Mouse (Mus musculus): ENCODE data around the gene Desi2. TPM values are rescaled to one million over a fixed set of nuclear protein-coding genes. Genes with fewer than 3 reads are reported as not detected.
"Not testable (repeated sequence)": the region's sequence is repeated elsewhere in the genome, so short reads cannot be mapped to it uniquely, and the experiment has no call there.

Gene Desi2
- polyA plus RNA-seq (2014; fragmentation: Nextera tagmentation; extraction: Ambion mirVana) = 17.6 and 20.2 TPM in 2 replicates

DNA sequence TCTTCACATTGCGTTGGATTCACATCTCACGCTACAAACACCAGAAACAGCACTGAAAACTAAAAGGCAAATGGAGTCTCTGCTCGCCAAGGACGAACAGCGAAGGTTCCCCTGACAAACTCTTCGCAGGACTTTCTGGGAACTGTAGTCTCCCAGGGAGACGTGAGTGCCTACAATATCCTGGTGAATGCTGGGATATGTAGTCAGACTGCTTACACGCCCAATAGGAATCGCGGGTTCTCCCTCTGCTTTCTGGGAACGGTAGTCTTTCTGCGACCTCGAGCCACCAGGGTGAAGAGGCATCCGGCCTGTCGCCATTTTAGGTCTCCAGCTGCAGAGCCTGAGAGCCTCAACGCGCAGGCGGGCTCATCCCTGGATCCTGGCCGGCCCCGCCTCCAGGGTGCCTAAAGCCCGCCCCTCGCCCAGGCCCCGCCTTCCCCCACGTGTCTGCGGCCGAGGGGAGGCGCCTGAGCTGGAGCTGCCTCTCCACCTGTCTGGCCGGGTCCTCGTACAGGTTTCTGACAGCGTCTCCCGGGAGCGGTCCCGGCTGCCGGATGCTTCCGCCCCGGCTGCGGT lies at the start of gene Desi2:
TSS of gene Desi2 (plus strand) at position 202 of the 576 bp plus-strand sequence.
- DNase-seq (ENCODE audit: low spot score) (peak; percentile 95), ATAC-seq (replicated peaks; ENCODE audit: low FRiP score) (peak; percentile 99)
- H3K27ac ChIP-seq (ENCODE audit: low read depth, low read length); H3K9me3 ChIP-seq (ENCODE audit: control insufficient read depth, low read length); H3K4me1 ChIP-seq (replicated peaks; ENCODE audit: control insufficient read depth, insufficient read depth, low read length); H3K27me3 ChIP-seq (ENCODE audit: control insufficient read depth, insufficient read depth, low read length); H3K36me3 ChIP-seq (ENCODE audit: control insufficient read depth, insufficient read depth, low read length): not testable (repeated sequence)
- WGBS = under 1% methylated on average over 33 of the region's 37 CpGs
- Histone ChIP-seq H3K4me3 (ENCODE audit: low read depth, low read length) (peak within 1 kb of the TSS; percentile 50), H3K9ac (ENCODE audit: low read length) (peak within 1 kb of the TSS; percentile 20; the same call in 1 of the 2 replicates), H3K4me2 (ENCODE audit: low read depth, low read length, severe bottlenecking) (peak within 1 kb of the TSS; percentile 46)

GRCm38 (mm10) chr1:178146513-178146912 lies 40.7 kb upstream of the Desi2 start:
- H3K4me2 ChIP-seq (ENCODE audit: low read depth, low read length, severe bottlenecking); H3K9me3 ChIP-seq (ENCODE audit: control insufficient read depth, low read length); H3K9ac ChIP-seq (ENCODE audit: low read length); H3K36me3 ChIP-seq (ENCODE audit: control insufficient read depth, insufficient read depth, low read length); DNase-seq (ENCODE audit: low spot score); H3K27me3 ChIP-seq (ENCODE audit: control insufficient read depth, insufficient read depth, low read length); H3K4me1 ChIP-seq (replicated peaks; ENCODE audit: control insufficient read depth, insufficient read depth, low read length); H3K4me3 ChIP-seq (ENCODE audit: low read depth, low read length); H3K27ac ChIP-seq (ENCODE audit: low read depth, low read length): not testable (repeated sequence)
- WGBS = 9% methylated on average over 2 of the region's 2 CpGs
- ATAC-seq (replicated peaks; ENCODE audit: low FRiP score) = peak; percentile 51; the same call in 1 of the 2 replicates

DNA sequence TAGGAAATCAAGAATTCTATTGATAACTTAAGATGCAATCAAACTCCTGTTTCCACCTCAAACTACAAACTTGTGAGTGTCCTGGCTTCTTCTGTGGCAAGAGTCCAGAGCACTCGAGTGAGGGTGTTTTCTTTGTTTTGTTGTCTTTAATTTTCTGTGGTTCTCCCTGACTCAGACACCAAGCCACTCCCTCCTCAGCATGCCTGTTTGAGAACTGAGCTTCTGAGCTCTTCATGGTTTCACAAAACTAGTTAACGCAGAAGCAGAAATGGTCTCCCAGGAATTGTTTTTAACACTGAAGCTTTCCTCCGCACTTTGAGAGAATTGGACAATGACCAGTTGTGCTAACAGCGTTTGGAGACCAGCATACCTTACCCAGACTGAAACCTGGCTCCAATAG lies 40.3 kb upstream of the Desi2 start:
- H3K36me3 ChIP-seq (ENCODE audit: control insufficient read depth, insufficient read depth, low read length); DNase-seq (ENCODE audit: low spot score); H3K9ac ChIP-seq (ENCODE audit: low read length); H3K4me1 ChIP-seq (replicated peaks; ENCODE audit: control insufficient read depth, insufficient read depth, low read length); H3K27me3 ChIP-seq (ENCODE audit: control insufficient read depth, insufficient read depth, low read length); H3K9me3 ChIP-seq (ENCODE audit: control insufficient read depth, low read length); H3K4me3 ChIP-seq (ENCODE audit: low read depth, low read length); H3K27ac ChIP-seq (ENCODE audit: low read depth, low read length); H3K4me2 ChIP-seq (ENCODE audit: low read depth, low read length, severe bottlenecking): not testable (repeated sequence)
- ATAC-seq (replicated peaks; ENCODE audit: low FRiP score) = peak; percentile 30; the same call in 1 of the 2 replicates
- WGBS = 46% methylated on average over 3 of the region's 4 CpGs

DNA sequence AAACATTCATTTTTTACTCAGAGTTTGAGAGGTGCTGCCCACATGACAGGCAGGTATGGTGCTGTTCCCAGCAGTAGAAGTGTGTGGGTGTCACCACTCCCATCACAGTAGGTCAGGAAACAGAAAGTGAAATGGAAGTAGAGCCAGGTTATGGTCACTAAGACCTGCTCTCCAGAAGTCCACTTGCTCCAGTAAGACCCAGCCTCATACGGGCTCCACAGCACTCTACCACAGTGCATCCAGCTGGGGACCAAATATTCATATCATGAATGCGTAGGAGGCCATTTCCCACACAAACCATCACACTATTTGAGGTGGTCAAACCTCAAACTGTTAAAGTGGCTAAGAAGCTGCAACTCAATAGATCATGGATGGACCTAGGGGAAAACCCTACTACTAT lies 5.0 kb upstream of the Desi2 start:
- H3K9ac ChIP-seq (ENCODE audit: low read length) = no peak overlapping the region
- no peaks in the 10 kb centered on the region for H3K36me3 ChIP-seq (ENCODE audit: control insufficient read depth, insufficient read depth, low read length)
- no peaks in the 10 kb centered on the region for H3K27me3 ChIP-seq (ENCODE audit: control insufficient read depth, insufficient read depth, low read length)
- no peaks in the 10 kb centered on the region for H3K4me1 ChIP-seq (replicated peaks; ENCODE audit: control insufficient read depth, insufficient read depth, low read length)
- no peak overlapping the region for H3K4me3 ChIP-seq (ENCODE audit: low read depth, low read length)
- DNase-seq (ENCODE audit: low spot score) = no peak
- H3K4me2 ChIP-seq (ENCODE audit: low read depth, low read length, severe bottlenecking) = no peak overlapping the region
- no peak overlapping the region for H3K27ac ChIP-seq (ENCODE audit: low read depth, low read length)
- no peak for ATAC-seq (replicated peaks; ENCODE audit: low FRiP score)
- 93% methylated on average over 2 of the region's 2 CpGs for WGBS
- no peaks in the 10 kb centered on the region for H3K9me3 ChIP-seq (ENCODE audit: control insufficient read depth, low read length)

GRCm38 (mm10) chr1:178185591-178185990 lies 1.6 kb upstream of the Desi2 start:
- H3K27ac ChIP-seq (ENCODE audit: low read depth, low read length) = no peak overlapping the region
- no peak overlapping the region for H3K9ac ChIP-seq (ENCODE audit: low read length)
- no peak for DNase-seq (ENCODE audit: low spot score)
- no peaks in the 10 kb centered on the region for H3K9me3 ChIP-seq (ENCODE audit: control insufficient read depth, low read length)
- no peak overlapping the region for H3K4me2 ChIP-seq (ENCODE audit: low read depth, low read length, severe bottlenecking)
- ATAC-seq (replicated peaks; ENCODE audit: low FRiP score) = no peak
- H3K27me3 ChIP-seq (ENCODE audit: control insufficient read depth, insufficient read depth, low read length) = no peaks in the 10 kb centered on the region
- H3K36me3 ChIP-seq (ENCODE audit: control insufficient read depth, insufficient read depth, low read length) = no peaks in the 10 kb centered on the region
- H3K4me1 ChIP-seq (replicated peaks; ENCODE audit: control insufficient read depth, insufficient read depth, low read length) = no peaks in the 10 kb centered on the region
- no peak overlapping the region for H3K4me3 ChIP-seq (ENCODE audit: low read depth, low read length)

GRCm38 (mm10) chr1:178187810-178188209 lies 593 bp downstream of the Desi2 start:
- Histone ChIP-seq H3K4me2 (ENCODE audit: low read depth, low read length, severe bottlenecking) (peak overlapping the region; percentile 46), H3K4me3 (ENCODE audit: low read depth, low read length) (peak overlapping the region; percentile 50), H3K9ac (ENCODE audit: low read length) (peak overlapping the region; percentile 12; the same call in 1 of the 2 replicates)
- WGBS = 0% methylated on average over 25 of the region's 38 CpGs
- ATAC-seq (replicated peaks; ENCODE audit: low FRiP score) = peak; percentile 81
- not testable (repeated sequence) for H3K36me3 ChIP-seq (ENCODE audit: control insufficient read depth, insufficient read depth, low read length); H3K9me3 ChIP-seq (ENCODE audit: control insufficient read depth, low read length); H3K27ac ChIP-seq (ENCODE audit: low read depth, low read length); H3K27me3 ChIP-seq (ENCODE audit: control insufficient read depth, insufficient read depth, low read length); H3K4me1 ChIP-seq (replicated peaks; ENCODE audit: control insufficient read depth, insufficient read depth, low read length)
- peak; percentile 84 for DNase-seq (ENCODE audit: low spot score)

GRCm38 (mm10) chr1:178188386-178188785 lies 1.2 kb downstream of the Desi2 start:
- Histone ChIP-seq H3K36me3 (ENCODE audit: control insufficient read depth, insufficient read depth, low read length) (no peaks in the 10 kb centered on the region), H3K4me1 (replicated peaks; ENCODE audit: control insufficient read depth, insufficient read depth, low read length) (no peaks in the 10 kb centered on the region), H3K4me2 (ENCODE audit: low read depth, low read length, severe bottlenecking) (peak overlapping the region; percentile 43), H3K27me3 (ENCODE audit: control insufficient read depth, insufficient read depth, low read length) (no peaks in the 10 kb centered on the region), H3K9me3 (ENCODE audit: control insufficient read depth, low read length) (no peaks in the 10 kb centered on the region), H3K4me3 (ENCODE audit: low read depth, low read length) (peak overlapping the region; percentile 15), H3K9ac (ENCODE audit: low read length) (peak overlapping the region; percentile 1; the same call in 1 of the 2 replicates), H3K27ac (ENCODE audit: low read depth, low read length) (no peak overlapping the region)
- peak; percentile 48 for DNase-seq (ENCODE audit: low spot score)
- 9% methylated on average over 12 of the region's 13 CpGs for WGBS
- no peak for ATAC-seq (replicated peaks; ENCODE audit: low FRiP score)

- ATAC-seq (replicated peaks; ENCODE audit: low FRiP score) (no peak), DNase-seq (ENCODE audit: low spot score) (no peak)
- H3K9ac ChIP-seq (ENCODE audit: low read length) = no peak overlapping the region
- no peaks in the 10 kb centered on the region for H3K9me3 ChIP-seq (ENCODE audit: control insufficient read depth, low read length)
- no peaks in the 10 kb centered on the region for H3K4me1 ChIP-seq (replicated peaks; ENCODE audit: control insufficient read depth, insufficient read depth, low read length)
- H3K4me3 ChIP-seq (ENCODE audit: low read depth, low read length) = no peak overlapping the region
- H3K36me3 ChIP-seq (ENCODE audit: control insufficient read depth, insufficient read depth, low read length) = no peaks in the 10 kb centered on the region
- no peak overlapping the region for H3K27ac ChIP-seq (ENCODE audit: low read depth, low read length)
- 92% methylated on average over 10 of the region's 10 CpGs for whole genome bisulfite sequencing
- H3K4me2 ChIP-seq (ENCODE audit: low read depth, low read length, severe bottlenecking) = no peak overlapping the region
- no peaks in the 10 kb centered on the region for H3K27me3 ChIP-seq (ENCODE audit: control insufficient read depth, insufficient read depth, low read length)
Observed at GRCm38 (mm10) chr1:178205701-178206325, 18.6 kb downstream of the Desi2 start.

GRCm38 (mm10) chr1:178207856-178208255 lies 20.6 kb downstream of the Desi2 start:
- H3K27ac ChIP-seq (ENCODE audit: low read depth, low read length); H3K4me2 ChIP-seq (ENCODE audit: low read depth, low read length, severe bottlenecking); H3K4me1 ChIP-seq (replicated peaks; ENCODE audit: control insufficient read depth, insufficient read depth, low read length); H3K36me3 ChIP-seq (ENCODE audit: control insufficient read depth, insufficient read depth, low read length); DNase-seq (ENCODE audit: low spot score); H3K9ac ChIP-seq (ENCODE audit: low read length); ATAC-seq (replicated peaks; ENCODE audit: low FRiP score); H3K27me3 ChIP-seq (ENCODE audit: control insufficient read depth, insufficient read depth, low read length); H3K9me3 ChIP-seq (ENCODE audit: control insufficient read depth, low read length); H3K4me3 ChIP-seq (ENCODE audit: low read depth, low read length): not testable (repeated sequence)
- WGBS = 84% methylated on average over 4 of the region's 4 CpGs
